Mouse (Mus musculus) intestine, postnatal 0 days (tissue): ENCODE data around the gene Map3k7cl. TPM values are rescaled to one million over a fixed set of nuclear protein-coding genes. Genes with fewer than 3 reads are reported as not detected.

Experiments used
- ATAC-seq: fragments of 200-750 bp; cut with Nextera tagmentation; 2 replicates; pipeline ENCODE4 v1.8.0; 2017; ENCODE audit warnings: mild to moderate bottlenecking, moderate TSS enrichment, moderate library complexity
- H3K27ac ChIP-seq: fragments of 300-500 bp; sonication (generic); 2 replicates; pipeline ENCODE4 v1.5.1; 2014; ENCODE audit warnings: mild to moderate bottlenecking, low read depth, low read length, moderate library complexity
- H3K27me3 ChIP-seq: fragments of 300-500 bp; sonication (generic); replicated peaks from 2 replicates; pipeline ENCODE4 v1.6.1; 2014; ENCODE audit warnings: low read length, mixed read lengths; ENCODE audit not compliant: control insufficient read depth, insufficient read depth
- H3K36me3 ChIP-seq: fragments of 300-500 bp; sonication (generic); 2 replicates; pipeline ENCODE4 v1.6.1; 2014; ENCODE audit warnings: mild to moderate bottlenecking, moderate library complexity; ENCODE audit not compliant: control insufficient read depth, insufficient read depth
- H3K4me1 ChIP-seq: fragments of 300-500 bp; sonication (generic); replicated peaks from 2 replicates; pipeline ENCODE4 v1.6.1; 2014; ENCODE audit warnings: antibody characterized with exemption, low read length, mixed read lengths; ENCODE audit not compliant: control insufficient read depth, insufficient read depth
- H3K4me2 ChIP-seq: fragments of 300-500 bp; sonication (generic); replicated peaks from 2 replicates; pipeline ENCODE4 v1.6.1; 2014; ENCODE audit warnings: low read depth, mild to moderate bottlenecking, moderate library complexity
- H3K4me3 ChIP-seq: fragments of 300-500 bp; sonication (generic); 2 replicates; pipeline ENCODE4 v1.5.1; 2014; ENCODE audit warnings: low read depth, low read length
- H3K9ac ChIP-seq: fragments of 300-500 bp; sonication (generic); 2 replicates; pipeline ENCODE4 v1.6.1; 2014; ENCODE audit warnings: mild to moderate bottlenecking, low read depth, low read length
- H3K9me3 ChIP-seq: fragments of 300-500 bp; sonication (generic); 2 replicates; pipeline ENCODE4 v1.6.1; 2016; ENCODE audit warnings: mixed run types; ENCODE audit not compliant: control insufficient read depth
- CTCF ChIP-seq: sonication (generic); IDR thresholded peaks from 2 replicates; pipeline ENCODE4 v1.5.1; 2016; ENCODE audit warnings: low read depth, mild to moderate bottlenecking, control low read depth, antibody characterized with exemption, moderate library complexity
- WGBS: fragments of 180-500 bp; shearing (Covaris S2); extraction: QIAGEN DNeasy Blood & Tissue Kit; methylation state at CpG from one replicate; pipeline ENCODE4 v1.1.7; 2014; 5-methylcytosine and 5-hydroxymethylcytosine counted together
- polyA plus RNA-seq: library from polyadenylated mRNA; unstranded; fragments of >200 nt; fragmentation: Nextera tagmentation; extraction: Ambion mirVana; gene quantifications from 2 replicates; pipeline ENCODE4 v1.2.1, GENCODE M21; 2015

The Map3k7cl gene
- 0.35 and 0.43 TPM in 2 replicates for polyA plus RNA-seq

DNA sequence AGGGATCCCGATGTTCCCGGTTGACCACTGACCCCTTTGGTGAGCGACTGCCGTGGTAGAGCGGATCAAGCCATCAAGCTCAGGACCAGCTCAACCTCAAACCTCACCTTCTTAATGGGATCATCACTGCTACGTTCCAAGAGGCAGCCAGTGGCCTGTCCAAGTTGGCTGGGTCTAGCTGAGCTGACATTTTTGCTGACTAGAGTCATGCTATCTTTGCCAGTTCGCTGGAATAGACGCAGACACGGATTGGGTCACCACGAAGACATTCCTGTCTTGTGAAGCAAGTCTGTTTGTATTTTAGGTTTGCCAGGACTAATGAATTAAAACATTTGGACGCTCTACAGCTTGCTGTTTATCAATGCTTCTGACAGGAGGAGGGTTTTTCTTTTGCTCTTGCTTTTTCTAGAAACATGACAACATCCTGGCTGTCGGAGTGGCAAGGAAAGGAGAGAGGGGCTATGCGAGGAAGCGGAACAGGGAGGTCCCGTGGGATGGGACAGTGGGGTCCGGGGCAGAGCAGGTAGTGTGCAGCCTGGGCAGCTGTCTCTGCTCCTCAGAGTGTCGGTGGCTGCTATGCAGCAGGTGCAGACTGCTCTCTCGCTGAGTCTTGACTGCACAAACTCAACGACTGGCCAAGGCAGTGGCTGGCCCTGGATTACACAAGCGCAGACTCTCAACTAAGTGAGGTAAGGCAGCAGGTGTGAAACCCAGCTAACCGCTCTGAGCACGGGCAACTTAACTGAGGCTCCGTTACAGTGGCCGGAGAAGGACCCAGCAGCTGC, at the start of gene Map3k7cl:
Gene Map3k7cl (plus strand): TSS at position 424 of the 785 bp plus-strand sequence.
- Histone ChIP-seq H3K4me2 (0 out of 2 replicates have a peak within 1 kb of the TSS, but pooled peaks have one; percentile 1), H3K9me3 (no peaks in the 10 kb centered on the region), H3K4me1 (no peaks in the 10 kb centered on the region), H3K9ac (no peak within 1 kb of the TSS), H3K27ac (no peak within 1 kb of the TSS), H3K4me3 (no peak within 1 kb of the TSS), H3K36me3 (no peaks in the 10 kb centered on the region), H3K27me3 (no peaks in the 10 kb centered on the region)
- ATAC-seq, result no peak
- TF ChIP-seq CTCF, result no peak
- WGBS, result 67% methylated on average over 24 of the region's 24 CpGs

DNA sequence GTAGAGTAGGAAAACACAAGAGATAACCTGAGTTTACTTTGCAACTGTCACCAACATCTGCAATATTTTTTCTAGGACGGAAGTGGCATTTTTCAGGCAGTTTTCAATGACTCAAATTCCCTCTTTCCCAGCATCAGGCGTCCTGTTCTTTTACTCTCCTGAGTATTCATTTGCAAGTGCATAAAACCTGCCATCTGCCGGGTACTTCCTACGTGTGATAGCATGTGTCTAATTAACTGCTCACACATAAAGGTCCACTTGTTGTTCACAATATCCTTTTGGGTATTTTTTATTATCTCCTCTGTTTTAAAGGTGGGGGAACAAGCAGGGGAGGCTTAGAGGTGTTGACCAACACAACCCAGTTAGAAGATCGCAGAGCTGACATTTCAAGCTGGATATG, 41.4 kb upstream of the Map3k7cl start:
- WGBS, result 74% methylated on average over 5 of the region's 5 CpGs
- Histone ChIP-seq H3K27ac (no peak overlapping the region), H3K36me3 (no peaks in the 10 kb centered on the region), H3K9me3 (no peaks in the 10 kb centered on the region), H3K4me1 (no peaks in the 10 kb centered on the region), H3K4me2 (no peak overlapping the region), H3K4me3 (no peak overlapping the region), H3K27me3 (no peaks in the 10 kb centered on the region), H3K9ac (no peak overlapping the region)
- TF ChIP-seq CTCF, result no peak
- no peak for ATAC-seq

DNA sequence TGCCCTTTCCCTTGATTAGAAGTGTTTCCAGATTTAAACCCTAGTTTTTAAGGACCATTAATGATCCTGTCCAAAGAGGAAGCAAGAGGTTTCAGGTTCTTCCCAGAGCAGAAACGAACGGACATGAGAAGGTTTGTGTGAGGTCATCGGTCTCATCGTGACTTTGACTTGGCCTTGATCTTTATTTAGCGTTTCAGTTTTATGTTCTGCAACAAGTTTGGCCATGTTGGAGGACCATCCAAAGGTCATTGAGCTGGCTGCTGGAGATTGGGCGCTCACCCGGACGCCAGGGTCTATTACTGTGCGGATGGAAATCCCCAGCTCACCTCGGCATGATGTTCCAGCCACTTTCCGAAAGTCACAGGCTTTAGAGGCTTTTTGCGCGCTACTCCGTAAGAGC, 40.8 kb upstream of the Map3k7cl start:
- ATAC-seq, result no peak
- Histone ChIP-seq H3K9ac (no peak overlapping the region), H3K36me3 (no peaks in the 10 kb centered on the region), H3K4me3 (no peak overlapping the region), H3K27me3 (no peaks in the 10 kb centered on the region), H3K4me1 (no peaks in the 10 kb centered on the region), H3K4me2 (no peak overlapping the region), H3K27ac (no peak overlapping the region), H3K9me3 (no peaks in the 10 kb centered on the region)
- TF ChIP-seq CTCF, result no peak
- 91% methylated on average over 14 of the region's 14 CpGs for WGBS

- H3K4me1 ChIP-seq, result no peaks in the 10 kb centered on the region
- no peak overlapping the region for H3K4me3 ChIP-seq
- no peak overlapping the region for H3K4me2 ChIP-seq
- H3K9me3 ChIP-seq, result no peaks in the 10 kb centered on the region
- H3K27ac ChIP-seq, result no peak overlapping the region
- no peaks in the 10 kb centered on the region for H3K36me3 ChIP-seq
- TF ChIP-seq CTCF, result no peak
- no peak overlapping the region for H3K9ac ChIP-seq
- no peaks in the 10 kb centered on the region for H3K27me3 ChIP-seq
- WGBS, result 59% methylated on average over 5 of the region's 5 CpGs
- peak; percentile 64 for ATAC-seq
Observed at GRCm38 (mm10) chr16:87524228-87524627, 28.9 kb upstream of the Map3k7cl start.

DNA sequence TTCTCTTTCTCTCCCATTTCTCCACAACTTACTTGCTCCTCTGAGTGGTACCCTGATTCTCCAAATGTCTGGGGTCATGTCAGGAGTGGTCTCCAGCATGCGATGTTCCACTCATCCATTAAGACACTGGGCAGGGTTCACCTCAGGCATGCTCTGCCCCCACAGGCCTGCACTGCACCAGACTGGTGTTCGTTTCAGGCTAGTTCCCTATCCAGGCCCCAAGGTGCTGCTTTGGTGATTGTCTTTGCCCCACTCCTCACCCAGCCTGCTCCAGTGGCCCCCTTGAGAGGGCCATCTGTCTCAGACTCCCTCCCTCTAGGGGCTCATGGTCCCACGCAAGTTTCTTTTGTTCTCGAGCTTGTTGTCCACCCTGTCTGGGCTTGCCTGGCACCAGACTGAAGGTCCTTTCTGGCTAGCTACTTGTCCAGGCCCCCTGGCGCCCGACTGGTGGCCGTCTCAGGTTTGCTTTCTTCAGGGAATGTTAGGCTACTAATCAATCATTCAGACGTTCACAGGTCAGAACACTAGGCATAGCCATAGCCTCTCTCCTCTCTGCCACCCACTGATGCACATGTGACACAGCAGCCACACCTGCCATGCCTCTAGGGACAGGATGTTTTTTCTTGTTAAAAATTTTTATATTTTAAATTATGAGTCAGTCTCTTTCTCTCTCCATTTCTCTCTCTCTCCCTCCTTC, 25.4 kb upstream of the Map3k7cl start:
- Histone ChIP-seq H3K27me3 (no peaks in the 10 kb centered on the region), H3K27ac (no peak overlapping the region), H3K36me3 (no peaks in the 10 kb centered on the region), H3K4me3 (no peak overlapping the region), H3K4me2 (no peak overlapping the region), H3K9me3 (no peaks in the 10 kb centered on the region), H3K4me1 (no peaks in the 10 kb centered on the region), H3K9ac (no peak overlapping the region)
- ATAC-seq, result no peak
- no peak for TF ChIP-seq CTCF
- 57% methylated on average over 8 of the region's 8 CpGs for WGBS

DNA sequence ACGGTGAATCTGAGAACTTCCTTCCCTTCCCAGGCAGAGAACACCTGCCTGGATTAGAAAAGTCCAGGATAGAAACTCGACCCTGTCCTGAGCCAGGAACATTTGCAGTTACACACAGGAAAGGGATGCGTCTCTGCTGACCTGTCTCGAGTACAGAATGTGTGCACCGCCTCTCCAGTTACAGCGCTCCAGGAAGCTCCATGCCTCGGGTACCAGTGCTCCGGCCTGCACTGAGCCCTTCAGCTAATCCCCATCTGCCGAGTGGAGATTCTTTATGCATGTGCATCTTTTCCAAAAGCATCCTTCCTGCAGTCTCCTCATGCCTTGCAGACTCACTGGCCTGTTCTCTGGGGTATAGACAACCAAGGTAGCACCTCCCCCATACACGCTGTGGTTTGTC, 24.4 kb upstream of the Map3k7cl start:
- H3K4me1 ChIP-seq, result no peaks in the 10 kb centered on the region
- H3K4me2 ChIP-seq, result no peak overlapping the region
- H3K9me3 ChIP-seq, result no peaks in the 10 kb centered on the region
- H3K27ac ChIP-seq, result no peak overlapping the region
- no peaks in the 10 kb centered on the region for H3K27me3 ChIP-seq
- no peaks in the 10 kb centered on the region for H3K36me3 ChIP-seq
- H3K9ac ChIP-seq, result no peak overlapping the region
- H3K4me3 ChIP-seq, result no peak overlapping the region
- 65% methylated on average over 10 of the region's 10 CpGs for WGBS
- ATAC-seq, result no peak
- TF ChIP-seq CTCF, result no peak
